Mouse (Mus musculus) bone marrow, adult 2 months (tissue): ENCODE measurements around the gene Akap6.

Experiments used
- CTCF ChIP-seq: fragments of 200-500 bp; IDR thresholded peaks from 2 replicates; pipeline ENCODE4 v1.5.1; 2011; ENCODE audit warnings: low read length, control low read depth; ENCODE audit not compliant: control insufficient read depth, insufficient read depth
- POLR2A ChIP-seq: fragments of 200-500 bp; IDR thresholded peaks from 2 replicates; pipeline ENCODE4 v1.6.1; 2011; ENCODE audit warnings: low read depth, mild to moderate bottlenecking, control low read depth, low read length, borderline replicate concordance; ENCODE audit not compliant: control insufficient read depth

GRCm38 (mm10) chr12:52874332-52874923 is 175.2 kb downstream of the Akap6 start:
- TF ChIP-seq CTCF (no peak), POLR2A (no peak)
